Mouse (Mus musculus): ENCODE data around the gene Zfp91. TPM values are rescaled to one million over a fixed set of nuclear protein-coding genes. Genes with fewer than 3 reads are reported as not detected.

Zfp91 gene
- polyA plus RNA-seq (2012) = 35.3 and 51.8 TPM in 2 replicates

GRCm38 (mm10) chr19:12795511-12796327 is at the start of gene Zfp91, which contains the start of gene Lpxn:
TSS of gene Zfp91 (minus strand) at chr19:12796126.
TSS of gene Lpxn (plus strand) at chr19:12796193.

GRCm38 (mm10) chr19:12765308-12765707 is 30.6 kb downstream of the Zfp91 start, which contains the start of gene Cntf:
TSS of gene Cntf (minus strand) at chr19:12765632.

Other genes starting within 250 kb of the Zfp91 start
- gene Gm4952, start 196.2 kb downstream of the Zfp91 start, polyA plus RNA-seq (2012) = not detected in 2 replicates
- gene Glyat, start 162.8 kb downstream of the Zfp91 start, polyA plus RNA-seq (2012) = 0.05 TPM in 1 of 2 replicates, not detected in the other
- not detected in 2 replicates for gene Olfr1442, start 125.7 kb downstream of the Zfp91 start, polyA plus RNA-seq (2012)
- gene Olfr1443, start 118.0 kb downstream of the Zfp91 start, polyA plus RNA-seq (2012) = not detected in 2 replicates
- gene Keg1, start 100.3 kb downstream of the Zfp91 start, polyA plus RNA-seq (2012) = not detected in 2 replicates
- gene Cntf, start 30.5 kb downstream of the Zfp91 start, polyA plus RNA-seq (2012) = 0.10 and 0.22 TPM in 2 replicates
- 0.18 and 0.88 TPM in 2 replicates for gene Lpxn, start 67 bp upstream of the Zfp91 start, polyA plus RNA-seq (2012)
- gene Gm5244, start 50.6 kb upstream of the Zfp91 start, polyA plus RNA-seq (2012) = not detected in 2 replicates
- gene Olfr1444, start 61.2 kb upstream of the Zfp91 start, polyA plus RNA-seq (2012) = not detected in 2 replicates
- gene Olfr1445, start 87.7 kb upstream of the Zfp91 start, polyA plus RNA-seq (2012) = not detected in 2 replicates
- not detected in 2 replicates for gene Olfr1446, start 97.4 kb upstream of the Zfp91 start, polyA plus RNA-seq (2012)
- not detected in 2 replicates for gene Olfr1447, start 107.6 kb upstream of the Zfp91 start, polyA plus RNA-seq (2012)
- not detected in 2 replicates for gene Olfr1448, start 128.3 kb upstream of the Zfp91 start, polyA plus RNA-seq (2012)
- gene Olfr1449, start 134.7 kb upstream of the Zfp91 start, polyA plus RNA-seq (2012) = not detected in 2 replicates
- not detected in 2 replicates for gene Olfr1450, start 154.1 kb upstream of the Zfp91 start, polyA plus RNA-seq (2012)
- gene Olfr1451, start 198.9 kb upstream of the Zfp91 start, polyA plus RNA-seq (2012) = not detected in 2 replicates
- gene Olfr1453, start 232.2 kb upstream of the Zfp91 start, polyA plus RNA-seq (2012) = not detected in 2 replicates